Mouse (Mus musculus): ENCODE data around the gene Arpc4. TPM values are rescaled to one million over a fixed set of nuclear protein-coding genes. Genes with fewer than 3 reads are reported as not detected.

Arpc4 gene
- total and polyA plus RNA-seq, 3 experiments: 150 to 314 (median 202) TPM

GRCm38 (mm10) chr6:113364518-113365135 lies 13.3 kb upstream of the Arpc4 start:
- dilution Hi-C loops (cut with MboI; ENCODE audit: extremely low pct_ligation_motif_present, extremely low pct_unique_long_range_greater_than_20kb, low sequenced_read_pairs) (no loop called here), in situ Hi-C loops (cut with MboI; ENCODE audit: low pct_ligation_motif_present, low pct_unique_long_range_greater_than_20kb, low sequenced_read_pairs) (no loop called here)

GRCm38 (mm10) chr6:113366639-113367038 lies 11.3 kb upstream of the Arpc4 start:
- Histone ChIP-seq H3K27ac (ENCODE audit: insufficient read depth, low read depth) (no peak overlapping the region), H3K79me2 (replicated peaks; ENCODE audit: control insufficient read depth, extremely low read depth, insufficient read depth, poor library complexity, severe bottlenecking) (no peaks in the 10 kb centered on the region), H3K4me3 (replicated peaks in 1 of 3; ENCODE audit: low read depth in 2 of 3, low read length in 2 of 3, poor library complexity in 1 of 3) (no peak overlapping the region), H3K36me3 (replicated peaks in 1 of 2; ENCODE audit: control insufficient read depth in 1 of 2, insufficient read depth in 1 of 2, low read length in 1 of 2) (peaks cover 43 to 51% of the 10 kb centered on the region in 2 experiments), H3K9me3 (replicated peaks; ENCODE audit: low read length) (no peaks in the 10 kb centered on the region), H3K4me2 (ENCODE audit: insufficient read depth, low read depth, poor library complexity, severe bottlenecking) (no peak overlapping the region), H3K4me1 (ENCODE audit: control insufficient read depth in 1 of 2, insufficient read depth in 2 of 2) (peaks cover 6% of the 10 kb centered on the region in 2 experiments), H3K9ac (ENCODE audit: insufficient read depth, low read depth) (no peak overlapping the region), H3K27me3 (replicated peaks) (no peaks in the 10 kb centered on the region)
- in situ Hi-C loops (cut with MboI; ENCODE audit: low pct_ligation_motif_present, low pct_unique_long_range_greater_than_20kb, low sequenced_read_pairs): no loop called here
- dilution Hi-C loops (cut with MboI; ENCODE audit: extremely low pct_ligation_motif_present, extremely low pct_unique_long_range_greater_than_20kb, low sequenced_read_pairs): no loop called here
- TF ChIP-seq CHD1 (IDR thresholded peaks at IDR 0.05; ENCODE audit: low read depth, low read length) (no peak), ELF1 (IDR thresholded peaks at IDR 0.05; ENCODE audit: low read depth, low read length) (no peak), MEF2A (IDR thresholded peaks at IDR 0.05; ENCODE audit: borderline replicate concordance, low read depth, low read length) (no peak), SMC3 (IDR thresholded peaks at IDR 0.05; ENCODE audit: low read depth, low read length) (no peak), MAFK (IDR thresholded peaks at IDR 0.05; ENCODE audit: insufficient replicate concordance, low read length) (no peak), GABPA (IDR thresholded peaks at IDR 0.05; ENCODE audit: insufficient replicate concordance, low read depth, low read length) (no peak), USF2 (conservative IDR thresholded peaks at IDR 0.05; ENCODE audit: low read depth, low read length) (no peak), TBP (conservative IDR thresholded peaks at IDR 0.05; ENCODE audit: low read depth, low read length) (no peak), BHLHE40 (IDR thresholded peaks at IDR 0.05; ENCODE audit: low read depth, low read length) (no peak)
- no peak for DNase-seq (ENCODE audit: extremely low read depth)

More at GRCm38 (mm10) chr6:113364518-113365135, 13.3 kb upstream of the Arpc4 start:
- Histone ChIP-seq H3K9me3 (replicated peaks; ENCODE audit: low read length) (no peaks in the 10 kb centered on the region), H3K4me2 (ENCODE audit: insufficient read depth, low read depth, poor library complexity, severe bottlenecking) (no peak overlapping the region), H3K9ac (ENCODE audit: insufficient read depth, low read depth) (no peak overlapping the region), H3K79me2 (replicated peaks; ENCODE audit: control insufficient read depth, extremely low read depth, insufficient read depth, poor library complexity, severe bottlenecking) (no peaks in the 10 kb centered on the region), H3K27ac (ENCODE audit: insufficient read depth, low read depth) (no peak overlapping the region), H3K4me3 (replicated peaks in 1 of 3; ENCODE audit: low read depth in 2 of 3, low read length in 2 of 3, poor library complexity in 1 of 3) (no peak overlapping the region), H3K4me1 (ENCODE audit: control insufficient read depth in 1 of 2, insufficient read depth in 2 of 2) (peaks cover 12 to 15% of the 10 kb centered on the region in 2 experiments), H3K27me3 (replicated peaks) (no peaks in the 10 kb centered on the region), H3K36me3 (replicated peaks in 1 of 2; ENCODE audit: control insufficient read depth in 1 of 2, insufficient read depth in 1 of 2, low read length in 1 of 2) (peaks cover 25 to 31% of the 10 kb centered on the region in 2 experiments)
- no peak for TF ChIP-seq BHLHE40 (IDR thresholded peaks at IDR 0.05; ENCODE audit: low read depth, low read length)
- TF ChIP-seq RCOR1 (conservative IDR thresholded peaks at IDR 0.05; ENCODE audit: low read depth, low read length): no peak
- TF ChIP-seq MAZ (IDR thresholded peaks at IDR 0.05; ENCODE audit: low read depth, low read length): no peak
- TF ChIP-seq USF1 (IDR thresholded peaks at IDR 0.05; ENCODE audit: low read depth, low read length): no peak
- TF ChIP-seq EP300 (IDR thresholded peaks at IDR 0.05; ENCODE audit: low read length): no peak
- TF ChIP-seq CHD2 (IDR thresholded peaks at IDR 0.05; ENCODE audit: low read length): no peak
- TF ChIP-seq JUND (conservative IDR thresholded peaks at IDR 0.05; ENCODE audit: low read depth, low read length): no peak
- TF ChIP-seq RAD21 (IDR thresholded peaks at IDR 0.05; ENCODE audit: low read depth, low read length): no peak
- no peak for TF ChIP-seq HCFC1 (IDR thresholded peaks at IDR 0.05; ENCODE audit: low read depth, low read length)
- no peak for TF ChIP-seq PAX5 (IDR thresholded peaks at IDR 0.05; ENCODE audit: low read length)
- TF ChIP-seq POLR2AphosphoS2 (IDR thresholded peaks at IDR 0.05; ENCODE audit: low read depth, low read length): no peak
- no peak for TF ChIP-seq ZKSCAN1 (IDR thresholded peaks at IDR 0.05; ENCODE audit: borderline replicate concordance, low read depth, low read length)
- TF ChIP-seq ZMIZ1 (IDR thresholded peaks at IDR 0.05; ENCODE audit: low read depth, low read length): no peak
- TF ChIP-seq TBP (conservative IDR thresholded peaks at IDR 0.05; ENCODE audit: low read depth, low read length): no peak
- no peak for TF ChIP-seq JUN (IDR thresholded peaks at IDR 0.05; ENCODE audit: insufficient read depth, low read depth, low read length)
- TF ChIP-seq USF2 (conservative IDR thresholded peaks at IDR 0.05; ENCODE audit: low read depth, low read length): no peak
- TF ChIP-seq MXI1 (IDR thresholded peaks at IDR 0.05; ENCODE audit: low read depth, low read length): no peak
- no peak for DNase-seq (ENCODE audit: extremely low read depth)
